Mouse (Mus musculus) E14TG2a.4 (cell line): ENCODE data around the gene Pex26.

ENCODE experiments used
- CTCF ChIP-seq: conservative IDR thresholded peaks from 2 replicates; pipeline ENCODE4 v1.5.1; 2014; ENCODE audit warnings: low read length
- NANOG ChIP-seq: IDR thresholded peaks from 2 replicates; pipeline ENCODE4 v1.6.1; 2014; ENCODE audit warnings: borderline replicate concordance, low read length, mixed read lengths

- TF ChIP-seq CTCF (no peak), NANOG (no peak)
Measured at GRCm38 (mm10) chr6:121176731-121177098, 6.8 kb upstream of the Pex26 start.
